Mouse (Mus musculus): ENCODE data around the gene Nwd2. TPM values are rescaled to one million over a fixed set of nuclear protein-coding genes. Genes with fewer than 3 reads are reported as not detected.

The Nwd2 gene
- 0.88 and 1.6 TPM in 2 replicates for polyA plus RNA-seq (2016; fragmentation: Nextera tagmentation; extraction: Ambion mirVana)

DNA sequence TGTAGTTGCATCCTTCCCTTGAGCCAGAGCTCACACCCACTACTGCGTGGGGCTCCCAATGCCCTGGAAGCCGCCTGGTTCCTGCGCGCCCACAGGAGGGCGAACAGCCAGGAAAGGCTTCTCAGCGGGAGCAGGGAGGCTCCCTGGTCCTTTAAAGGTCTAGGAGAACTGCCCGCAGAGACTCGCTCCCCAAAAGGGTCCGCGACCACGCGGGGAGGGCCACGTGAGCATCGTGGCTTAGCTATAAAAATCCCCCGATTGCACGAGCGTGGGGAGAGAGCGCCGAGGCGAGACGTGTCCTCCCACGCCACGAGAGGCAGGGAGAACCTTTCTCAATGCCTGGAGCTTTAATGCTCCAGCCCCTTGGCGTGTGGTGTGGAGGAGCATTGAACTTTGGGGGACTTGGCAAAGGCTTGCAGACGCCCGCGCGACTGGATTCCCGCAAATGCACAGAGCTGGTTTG, at the start of gene Nwd2:
Nwd2 (plus strand) TSS at position 33 of the 463 bp plus-strand sequence.
- peaks cover 19% of the 10 kb centered on the region for H3K4me1 ChIP-seq (replicated peaks)

DNA sequence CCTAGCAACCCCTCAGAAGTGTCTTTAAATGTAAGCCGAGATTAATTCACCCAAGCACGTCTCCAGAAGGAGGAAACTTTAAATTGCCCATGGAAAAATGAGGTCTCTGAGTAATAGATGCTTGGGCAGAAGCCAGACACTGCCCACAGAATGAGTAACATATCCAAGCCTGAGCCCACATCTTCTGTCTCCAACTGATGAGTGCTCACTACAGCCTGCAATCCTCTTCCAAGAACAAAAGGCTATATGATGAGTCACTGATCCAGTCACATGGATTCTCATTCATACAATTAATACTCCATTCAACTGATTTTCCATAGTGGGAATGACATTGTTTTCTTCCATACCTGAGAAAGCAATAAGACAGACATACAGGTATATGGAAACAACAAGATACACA, 41.5 kb upstream of the Nwd2 start:
- DNase-seq (ENCODE audit: low spot score): no peak
- no peak overlapping the region for H3K4me3 ChIP-seq
- H3K9me3 ChIP-seq: no peaks in the 10 kb centered on the region
- no peaks in the 10 kb centered on the region for H3K36me3 ChIP-seq
- no peak overlapping the region for H3K27ac ChIP-seq
- no peaks in the 10 kb centered on the region for H3K27me3 ChIP-seq (ENCODE audit: insufficient read depth, poor library complexity, severe bottlenecking)
- H3K4me1 ChIP-seq (replicated peaks): no peaks in the 10 kb centered on the region
- 91% methylated on average over 2 of the region's 2 CpGs for WGBS

More for the DNA sequence above, at the start of gene Nwd2:
- WGBS: 2% methylated on average over 29 of the region's 29 CpGs
- H3K27ac ChIP-seq: peak within 1 kb of the TSS; percentile 69
- H3K36me3 ChIP-seq: no peaks in the 10 kb centered on the region
- peak; percentile 36 for DNase-seq (ENCODE audit: low spot score)
- no peaks in the 10 kb centered on the region for H3K9me3 ChIP-seq
- H3K4me3 ChIP-seq: peak within 1 kb of the TSS; percentile 70
- H3K27me3 ChIP-seq (ENCODE audit: insufficient read depth, poor library complexity, severe bottlenecking): peaks cover 50% of the 10 kb centered on the region

DNA sequence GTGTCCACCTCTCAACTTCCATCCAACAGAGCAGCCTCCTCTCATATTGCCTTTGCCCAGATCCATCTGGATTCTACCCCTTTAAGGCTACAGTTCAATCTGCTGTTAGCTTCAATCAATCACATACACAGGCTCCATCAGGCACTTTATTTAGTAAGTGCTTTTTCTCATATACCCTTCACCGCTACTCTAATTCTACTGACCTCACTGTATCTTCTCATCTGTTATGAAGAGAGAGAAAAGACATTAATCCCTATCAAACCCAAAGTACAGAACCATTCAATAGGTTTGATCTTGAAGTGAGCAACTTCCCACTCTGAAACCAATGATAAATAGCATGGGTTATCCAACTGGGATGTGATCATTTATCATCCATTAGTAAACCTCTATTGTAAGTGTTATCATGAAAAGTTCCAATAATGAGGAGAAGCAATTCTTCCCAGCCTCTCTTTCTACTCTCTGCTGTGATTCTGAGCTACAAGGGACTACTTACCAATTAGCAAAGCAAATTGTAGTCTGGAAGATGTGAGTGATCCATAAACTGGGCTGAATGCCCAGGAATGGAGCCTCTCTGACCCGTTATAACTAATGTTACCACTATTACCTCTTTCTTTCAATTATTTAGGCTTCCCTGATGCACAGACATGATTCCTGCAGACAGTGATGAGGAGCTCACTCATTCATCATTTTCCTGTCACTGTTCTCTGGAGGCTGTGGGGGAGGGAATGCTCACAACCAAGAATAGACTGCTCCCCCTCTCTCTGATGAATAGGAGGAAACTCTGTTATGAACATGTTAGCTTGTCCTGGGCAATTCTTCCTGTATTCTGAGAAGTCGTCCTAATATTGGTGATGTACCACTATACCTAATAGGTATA, 31.9 kb upstream of the Nwd2 start:
- no peaks in the 10 kb centered on the region for H3K36me3 ChIP-seq
- no peak overlapping the region for H3K27ac ChIP-seq
- H3K4me1 ChIP-seq (replicated peaks): no peaks in the 10 kb centered on the region
- 77% methylated on average over 3 of the region's 3 CpGs for whole genome bisulfite sequencing
- no peaks in the 10 kb centered on the region for H3K9me3 ChIP-seq
- no peak for DNase-seq (ENCODE audit: low spot score)
- H3K4me3 ChIP-seq: no peak overlapping the region
- no peaks in the 10 kb centered on the region for H3K27me3 ChIP-seq (ENCODE audit: insufficient read depth, poor library complexity, severe bottlenecking)

DNA sequence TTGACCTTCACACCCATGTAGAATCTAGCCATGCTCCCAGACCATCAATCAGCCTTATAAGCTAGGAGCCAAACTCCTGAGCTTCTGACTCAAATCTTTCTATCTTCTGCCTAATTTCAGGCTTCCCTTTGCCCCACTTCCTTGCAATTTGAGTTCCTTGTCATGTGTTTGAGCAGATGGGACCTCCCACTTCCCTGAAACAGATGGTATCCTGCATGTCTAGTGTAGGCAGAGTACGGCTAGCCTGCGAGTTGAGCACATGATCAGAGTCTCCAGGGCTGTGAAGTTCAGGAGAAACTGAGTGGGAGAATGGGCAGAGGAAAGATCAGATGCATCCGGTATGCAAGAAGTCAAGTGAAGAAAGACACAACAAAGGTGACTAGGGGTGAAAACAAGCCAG, 24.8 kb upstream of the Nwd2 start:
- no peaks in the 10 kb centered on the region for H3K4me1 ChIP-seq (replicated peaks)
- H3K4me3 ChIP-seq: no peak overlapping the region
- H3K36me3 ChIP-seq: no peaks in the 10 kb centered on the region
- no peak for DNase-seq (ENCODE audit: low spot score)
- 80% methylated on average over 3 of the region's 3 CpGs for WGBS
- no peaks in the 10 kb centered on the region for H3K9me3 ChIP-seq
- no peaks in the 10 kb centered on the region for H3K27me3 ChIP-seq (ENCODE audit: insufficient read depth, poor library complexity, severe bottlenecking)
- no peak overlapping the region for H3K27ac ChIP-seq

DNA sequence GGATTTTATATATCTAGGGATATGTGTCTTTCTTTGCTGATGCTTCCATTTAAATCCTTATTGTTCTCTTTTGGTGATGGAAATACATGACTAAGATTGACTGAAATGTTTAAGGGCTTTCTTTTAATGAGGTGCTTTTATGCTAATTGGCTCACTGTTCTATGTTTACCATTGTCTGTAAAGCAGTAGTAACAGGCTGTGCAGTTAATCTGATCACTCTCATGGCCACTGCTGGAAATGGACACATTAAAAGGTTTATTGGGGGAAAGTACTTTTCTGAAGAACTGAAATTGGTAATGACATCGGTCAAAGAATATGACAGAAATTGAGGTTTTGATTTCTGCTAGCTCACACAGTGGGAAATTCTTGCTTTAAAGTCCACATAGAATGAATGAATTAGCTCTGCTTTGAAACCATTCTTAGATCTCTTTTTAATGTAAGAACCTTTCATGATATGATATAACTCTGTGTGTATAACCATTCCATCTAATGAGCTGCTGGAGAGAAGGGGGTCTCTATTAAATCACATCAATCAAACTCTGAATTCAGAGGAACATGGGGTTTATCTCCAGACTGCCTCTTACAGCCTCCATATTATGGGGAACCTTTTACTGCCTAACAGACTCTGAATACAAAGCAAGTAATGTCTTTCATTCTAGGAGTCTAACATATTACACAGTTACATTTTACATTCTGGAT, 20.9 kb upstream of the Nwd2 start:
- 94% methylated on average over 1 of the region's 1 CpGs for WGBS
- Histone ChIP-seq H3K36me3 (no peaks in the 10 kb centered on the region), H3K27me3 (ENCODE audit: insufficient read depth, poor library complexity, severe bottlenecking) (no peaks in the 10 kb centered on the region), H3K4me3 (no peak overlapping the region), H3K4me1 (replicated peaks) (no peaks in the 10 kb centered on the region), H3K27ac (no peak overlapping the region), H3K9me3 (no peaks in the 10 kb centered on the region)
- no peak for DNase-seq (ENCODE audit: low spot score)

DNA sequence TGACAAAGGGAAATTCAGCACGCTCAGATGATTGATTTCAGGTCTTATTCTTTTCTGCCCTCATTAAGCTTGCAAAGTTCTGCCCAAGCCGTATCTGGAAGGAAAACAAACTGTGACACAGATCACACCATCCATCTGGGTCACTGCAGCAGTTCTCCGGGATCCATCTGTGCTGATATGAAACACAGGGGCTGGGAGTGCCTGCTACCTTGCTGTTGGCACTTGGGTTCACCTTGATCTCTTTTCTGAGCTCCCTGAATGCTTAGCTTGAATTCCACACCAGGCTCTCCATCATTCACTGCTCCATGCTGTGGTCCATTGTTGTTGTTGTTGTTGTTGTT, 20.4 kb upstream of the Nwd2 start:
- 73% methylated on average over 3 of the region's 3 CpGs for WGBS
- H3K27ac ChIP-seq: no peak overlapping the region
- H3K4me1 ChIP-seq (replicated peaks): no peaks in the 10 kb centered on the region
- no peaks in the 10 kb centered on the region for H3K27me3 ChIP-seq (ENCODE audit: insufficient read depth, poor library complexity, severe bottlenecking)
- H3K36me3 ChIP-seq: no peaks in the 10 kb centered on the region
- H3K9me3 ChIP-seq: no peaks in the 10 kb centered on the region
- H3K4me3 ChIP-seq: no peak overlapping the region
- DNase-seq (ENCODE audit: low spot score): no peak

DNA sequence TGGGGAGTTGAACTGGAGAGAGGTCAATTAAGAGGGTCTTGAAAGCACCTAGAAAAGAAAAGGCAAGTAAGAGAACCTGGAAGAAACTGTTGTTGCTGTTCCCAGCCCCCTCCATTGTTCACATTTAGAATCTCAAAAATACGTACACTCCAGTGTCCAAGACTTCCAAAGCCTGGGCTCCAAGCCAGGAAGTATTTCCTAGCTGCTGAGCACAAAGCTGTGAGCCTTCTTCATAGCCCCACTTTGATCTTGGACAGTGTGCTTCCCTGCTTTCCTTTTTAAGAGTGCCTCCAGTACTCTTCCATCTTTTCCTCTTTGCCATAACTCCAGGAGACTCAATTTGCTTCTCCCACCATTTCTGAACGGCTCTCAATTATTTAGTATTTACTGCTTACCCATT, 14.3 kb upstream of the Nwd2 start:
- no peaks in the 10 kb centered on the region for H3K36me3 ChIP-seq

DNA sequence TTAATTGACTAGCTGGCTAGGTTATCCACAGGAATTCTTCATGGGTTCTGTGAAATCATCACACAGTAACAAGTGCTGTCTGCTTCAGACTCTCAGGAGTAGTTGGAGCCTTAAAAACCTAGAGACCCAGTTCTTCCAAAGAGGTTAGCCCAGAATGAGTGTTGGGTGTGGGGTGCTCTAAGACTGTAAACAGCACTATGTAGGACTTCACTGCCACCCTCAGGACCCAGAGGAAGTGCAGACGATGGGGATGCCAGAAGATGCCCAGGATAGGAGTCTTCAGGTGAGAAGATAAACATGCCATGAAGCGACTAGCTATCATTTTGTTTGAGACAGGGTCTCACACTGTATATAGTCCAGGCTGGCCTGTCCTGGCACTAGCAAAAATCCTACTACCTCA, 715 bp upstream of the Nwd2 start:
- Histone ChIP-seq H3K27me3 (ENCODE audit: insufficient read depth, poor library complexity, severe bottlenecking) (peaks cover 50% of the 10 kb centered on the region), H3K36me3 (no peaks in the 10 kb centered on the region), H3K9me3 (no peaks in the 10 kb centered on the region), H3K27ac (no peak overlapping the region), H3K4me3 (no peak overlapping the region), H3K4me1 (replicated peaks) (peaks cover 19% of the 10 kb centered on the region)
- no peak for DNase-seq (ENCODE audit: low spot score)
- 30% methylated on average over 2 of the region's 2 CpGs for WGBS

More for the DNA sequence above, 14.3 kb upstream of the Nwd2 start:
- no peak for DNase-seq (ENCODE audit: low spot score)
- H3K4me3 ChIP-seq: no peak overlapping the region
- no peak overlapping the region for H3K27ac ChIP-seq
- no peaks in the 10 kb centered on the region for H3K9me3 ChIP-seq
- 73% methylated on average over 2 of the region's 2 CpGs for WGBS
- H3K27me3 ChIP-seq (ENCODE audit: insufficient read depth, poor library complexity, severe bottlenecking): no peaks in the 10 kb centered on the region
- H3K4me1 ChIP-seq (replicated peaks): no peaks in the 10 kb centered on the region

DNA sequence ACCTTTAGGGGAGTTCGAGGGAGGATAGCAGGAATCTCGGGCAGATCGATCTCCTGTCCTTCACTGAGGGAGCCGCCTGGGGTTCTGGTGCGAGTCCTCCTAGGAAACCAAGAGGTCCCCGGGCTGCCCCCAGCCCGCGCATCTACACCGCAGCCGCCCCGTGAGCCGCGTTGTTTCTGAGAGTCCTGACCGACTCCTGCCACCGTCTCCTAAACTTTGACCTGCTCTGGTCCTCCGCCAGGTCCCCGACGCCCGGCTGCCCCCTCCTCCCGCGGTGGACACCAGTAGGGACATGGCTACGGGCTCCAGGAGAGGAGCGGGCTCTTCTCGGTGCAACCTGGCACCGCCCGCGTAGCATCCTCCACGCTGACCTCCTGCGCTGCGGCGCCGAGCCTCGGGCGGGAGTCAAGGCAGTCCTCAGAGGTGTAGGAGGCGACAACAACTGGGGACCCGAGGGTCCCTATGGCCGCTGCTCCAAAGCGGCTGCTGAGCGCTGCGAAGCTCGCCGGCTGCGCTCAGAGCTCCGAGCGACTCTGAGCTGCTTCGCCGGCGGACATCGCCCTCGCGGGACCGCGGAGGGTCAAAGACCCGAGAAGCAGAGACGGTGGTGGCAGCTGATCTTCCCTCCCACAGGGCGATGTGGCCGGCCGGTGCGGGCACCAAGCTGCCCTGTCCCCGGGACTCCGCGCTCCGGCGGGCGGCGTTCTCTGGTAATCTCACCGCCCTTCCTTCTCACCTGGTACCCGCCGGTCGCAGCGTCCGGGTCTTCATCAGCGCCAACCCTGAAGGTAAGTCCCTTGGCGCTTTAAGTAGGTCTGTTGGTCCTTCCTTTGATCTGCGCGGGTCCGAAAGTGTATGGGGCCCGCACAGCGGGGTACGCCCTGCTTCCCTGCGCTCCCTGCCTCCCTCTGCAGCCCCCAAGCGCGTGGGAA, 897 bp downstream of the Nwd2 start:
- peak; percentile 49 for DNase-seq (ENCODE audit: low spot score)
- WGBS: under 1% methylated on average over 83 of the region's 83 CpGs
- H3K36me3 ChIP-seq: no peaks in the 10 kb centered on the region
- H3K4me1 ChIP-seq (replicated peaks): peaks cover 19% of the 10 kb centered on the region
- no peaks in the 10 kb centered on the region for H3K9me3 ChIP-seq
- H3K27ac ChIP-seq: peak overlapping the region; percentile 69
- peaks cover 50% of the 10 kb centered on the region for H3K27me3 ChIP-seq (ENCODE audit: insufficient read depth, poor library complexity, severe bottlenecking)
- H3K4me3 ChIP-seq: peak overlapping the region; percentile 70

DNA sequence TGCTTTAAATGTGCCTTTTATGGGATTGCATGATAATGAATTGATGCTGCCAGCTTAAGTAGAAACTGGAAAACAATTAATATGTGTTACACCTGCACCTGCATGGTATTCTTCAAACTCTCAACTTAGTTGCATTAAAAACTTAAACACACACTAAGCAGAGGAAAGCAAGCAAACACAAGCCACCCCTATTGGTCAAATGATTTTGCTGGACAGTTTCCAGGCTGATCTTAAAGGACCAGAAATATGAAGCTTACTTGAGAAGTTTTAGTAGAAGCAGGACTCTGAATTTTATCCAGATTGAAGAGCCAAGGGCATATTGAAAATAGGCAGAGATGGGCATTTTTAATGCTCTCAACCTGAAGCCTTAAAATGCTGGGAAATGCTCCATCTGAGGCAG, 2.9 kb downstream of the Nwd2 start:
- peaks cover 19% of the 10 kb centered on the region for H3K4me1 ChIP-seq (replicated peaks)
- no peak overlapping the region for H3K27ac ChIP-seq
- H3K4me3 ChIP-seq: no peak overlapping the region
- no peaks in the 10 kb centered on the region for H3K36me3 ChIP-seq
- no peaks in the 10 kb centered on the region for H3K9me3 ChIP-seq
- H3K27me3 ChIP-seq (ENCODE audit: insufficient read depth, poor library complexity, severe bottlenecking): peaks cover 50% of the 10 kb centered on the region
- DNase-seq (ENCODE audit: low spot score): no peak

DNA sequence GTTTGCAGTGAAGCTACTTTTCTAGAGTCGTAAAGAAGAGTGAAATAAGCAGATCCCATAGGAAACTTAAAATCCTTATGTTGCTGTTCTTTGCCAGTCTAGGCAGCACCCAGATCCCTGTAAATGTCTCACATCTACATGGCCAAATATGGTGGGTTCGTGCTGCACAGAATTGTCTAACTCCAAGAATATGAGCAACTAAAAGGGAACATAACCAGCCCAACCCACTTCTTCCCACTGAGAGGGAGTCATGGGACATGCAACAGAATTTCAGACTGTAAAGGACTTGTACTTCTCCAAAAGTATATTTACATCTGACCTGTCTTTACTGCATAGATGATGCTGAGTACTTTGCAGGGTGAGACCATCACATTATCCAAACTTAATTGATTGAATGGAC, 3.8 kb downstream of the Nwd2 start:
- Histone ChIP-seq H3K4me1 (replicated peaks) (peaks cover 19% of the 10 kb centered on the region), H3K36me3 (no peaks in the 10 kb centered on the region), H3K9me3 (no peaks in the 10 kb centered on the region), H3K4me3 (no peak overlapping the region), H3K27ac (no peak overlapping the region), H3K27me3 (ENCODE audit: insufficient read depth, poor library complexity, severe bottlenecking) (peaks cover 44% of the 10 kb centered on the region)
- WGBS: 83% methylated on average over 2 of the region's 2 CpGs
- no peak for DNase-seq (ENCODE audit: low spot score)

DNA sequence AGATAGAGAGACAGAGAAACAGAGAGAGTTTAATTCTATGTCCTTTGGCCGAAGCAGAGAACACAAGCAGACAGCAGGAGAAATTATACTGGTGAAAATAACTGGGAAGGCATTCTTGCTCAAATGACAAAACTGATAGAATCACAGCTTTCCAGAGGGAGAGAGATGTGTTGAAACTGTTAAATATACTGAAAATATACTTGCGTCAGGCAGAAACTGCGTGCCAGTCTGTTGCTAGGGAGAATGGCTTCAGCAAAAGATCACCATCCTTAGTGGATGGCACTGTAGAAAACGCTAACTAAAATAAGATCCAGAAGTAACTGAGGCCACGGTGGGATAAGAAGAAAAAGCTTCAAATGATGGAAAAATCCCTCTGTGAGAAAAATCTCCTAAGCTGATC, 18.0 kb downstream of the Nwd2 start:
- H3K4me3 ChIP-seq: no peak overlapping the region
- 87% methylated on average over 5 of the region's 5 CpGs for WGBS
- H3K9me3 ChIP-seq: no peaks in the 10 kb centered on the region
- no peak for DNase-seq (ENCODE audit: low spot score)
- H3K27me3 ChIP-seq (ENCODE audit: insufficient read depth, poor library complexity, severe bottlenecking): no peaks in the 10 kb centered on the region
- H3K27ac ChIP-seq: no peak overlapping the region
- H3K36me3 ChIP-seq: no peaks in the 10 kb centered on the region
- H3K4me1 ChIP-seq (replicated peaks): no peaks in the 10 kb centered on the region

Data from hindbrain, embryonic 10.5 days (tissue).